Mouse (Mus musculus) granulocyte monocyte progenitor cell, adult 5-6 weeks (primary cell): ENCODE data around the gene Ssbp1. TPM values are rescaled to one million over a fixed set of nuclear protein-coding genes. Genes with fewer than 3 reads are reported as not detected.

ENCODE experiments used
- ATAC-seq: replicated peaks from 2 replicates; pipeline ENCODE4 v1.8.0; 2016; ENCODE audit warnings: mild to moderate bottlenecking, moderate TSS enrichment, inconsistent platforms; ENCODE audit not compliant: poor library complexity, severe bottlenecking
- total RNA-seq, 2 experiments: library from RNA; stranded (forward) in 1 of 2; stranded (reverse) in 1 of 2; fragments of 200-712, 200-1000 nt in 1 of 2; fragments of >200 nt in 1 of 2; fragmentation: Nextera tagmentation in 1 of 2; gene quantifications; 2 replicates each; pipeline ENCODE4 v1.2.3; 2014 to 2017

The Ssbp1 gene
- total RNA-seq, 2 experiments from 2014 or later: 146 to 221 TPM

GRCm38 (mm10) chr6:40454436-40455041 lies 16.6 kb upstream of the Ssbp1 start:
- ATAC-seq: peak; percentile 65

- peak; percentile 92 for ATAC-seq
These were observed 5.4 kb upstream of the Ssbp1 start for GRCm38 (mm10) chr6:40465710-40466109.

GRCm38 (mm10) chr6:40471720-40472010 lies 513 bp downstream of the Ssbp1 start:
- ATAC-seq: no peak

- ATAC-seq: 0 out of 2 replicates have a peak, but pooled peaks have one; percentile 20
These were observed 5.0 kb downstream of the Ssbp1 start for GRCm38 (mm10) chr6:40476132-40476531.

GRCm38 (mm10) chr6:40479705-40480104 lies 8.6 kb downstream of the Ssbp1 start:
- peak; percentile 66 for ATAC-seq

- ATAC-seq: no peak
These were observed 11.2 kb downstream of the Ssbp1 start for GRCm38 (mm10) chr6:40482318-40482717.

GRCm38 (mm10) chr6:40490933-40491332 lies 19.8 kb downstream of the Ssbp1 start, which contains the start of gene Tas2r137:
Gene Tas2r137, plus strand, starts transcription at chr6:40491233.
- ATAC-seq: no peak

- ATAC-seq: no peak
These were observed 22.1 kb downstream of the Ssbp1 start, which contains the start of gene Tas2r108 for GRCm38 (mm10) chr6:40493229-40493628. Gene Tas2r108, plus strand, starts transcription at chr6:40493529.

GRCm38 (mm10) chr6:40519408-40519807 lies 48.3 kb downstream of the Ssbp1 start, which contains the start of gene Prss37:
Gene Prss37, minus strand, starts transcription at chr6:40519508.
- no peak for ATAC-seq

Other genes starting within 250 kb of the Ssbp1 start
- gene Agk, start 146.2 kb upstream of the Ssbp1 start, total RNA-seq (2014; fragmentation: Nextera tagmentation): 23.5 and 24.3 TPM in 2 replicates
- 33.6 and 34.0 TPM in 2 replicates for gene Agk, start 146.2 kb upstream of the Ssbp1 start, total RNA-seq (2017)
- gene E330009J07Rik, start 35.2 kb upstream of the Ssbp1 start, total RNA-seq (2014; fragmentation: Nextera tagmentation): 5.3 and 10.0 TPM in 2 replicates
- gene E330009J07Rik, start 35.2 kb upstream of the Ssbp1 start, total RNA-seq (2017): 9.8 and 10.0 TPM in 2 replicates
- not detected in 2 replicates for gene Wee2, start 32.3 kb upstream of the Ssbp1 start, total RNA-seq (2014; fragmentation: Nextera tagmentation)
- gene Wee2, start 32.3 kb upstream of the Ssbp1 start, total RNA-seq (2017): not detected in 2 replicates
- gene Tas2r137, start 19.9 kb downstream of the Ssbp1 start, total RNA-seq (2014; fragmentation: Nextera tagmentation): 0.88 TPM in 1 of 2 replicates, not detected in the other
- 1.7 TPM in 1 of 2 replicates, not detected in the other for gene Tas2r137, start 19.9 kb downstream of the Ssbp1 start, total RNA-seq (2017)
- gene Tas2r108, start 22.2 kb downstream of the Ssbp1 start, total RNA-seq (2014; fragmentation: Nextera tagmentation): not detected in 2 replicates
- gene Tas2r108, start 22.2 kb downstream of the Ssbp1 start, total RNA-seq (2017): not detected in 2 replicates
- gene Prss37, start 48.2 kb downstream of the Ssbp1 start, total RNA-seq (2014; fragmentation: Nextera tagmentation): not detected in 2 replicates
- gene Prss37, start 48.2 kb downstream of the Ssbp1 start, total RNA-seq (2017): not detected in 2 replicates
- gene Olfr461, start 83.7 kb downstream of the Ssbp1 start, total RNA-seq (2014; fragmentation: Nextera tagmentation): not detected in 2 replicates
- gene Olfr461, start 83.7 kb downstream of the Ssbp1 start, total RNA-seq (2017): not detected in 2 replicates
- gene Olfr460, start 98.1 kb downstream of the Ssbp1 start, total RNA-seq (2014; fragmentation: Nextera tagmentation): not detected in 2 replicates
- gene Olfr460, start 98.1 kb downstream of the Ssbp1 start, total RNA-seq (2017): 0.21 TPM in 1 of 2 replicates, not detected in the other
- gene Clec5a, start 114.5 kb downstream of the Ssbp1 start, total RNA-seq (2014; fragmentation: Nextera tagmentation): 59.5 and 89.0 TPM in 2 replicates
- 90.0 and 126 TPM in 2 replicates for gene Clec5a, start 114.5 kb downstream of the Ssbp1 start, total RNA-seq (2017)
- not detected in 2 replicates for gene Tas2r138, start 142.0 kb downstream of the Ssbp1 start, total RNA-seq (2014; fragmentation: Nextera tagmentation)
- gene Tas2r138, start 142.0 kb downstream of the Ssbp1 start, total RNA-seq (2017): not detected in 2 replicates
- 18.1 and 21.7 TPM in 2 replicates for gene Mgam, start 157.5 kb downstream of the Ssbp1 start, total RNA-seq (2014; fragmentation: Nextera tagmentation)
- gene Mgam, start 157.5 kb downstream of the Ssbp1 start, total RNA-seq (2017): 63.1 and 63.3 TPM in 2 replicates